Mouse (Mus musculus): Measurements from ENCODE around the gene Pip4k2a. TPM values are rescaled to one million over a fixed set of nuclear protein-coding genes. Genes with fewer than 3 reads are reported as not detected.

The Pip4k2a gene
- polyA plus RNA-seq, 1 experiment = 39.5 TPM

DNA sequence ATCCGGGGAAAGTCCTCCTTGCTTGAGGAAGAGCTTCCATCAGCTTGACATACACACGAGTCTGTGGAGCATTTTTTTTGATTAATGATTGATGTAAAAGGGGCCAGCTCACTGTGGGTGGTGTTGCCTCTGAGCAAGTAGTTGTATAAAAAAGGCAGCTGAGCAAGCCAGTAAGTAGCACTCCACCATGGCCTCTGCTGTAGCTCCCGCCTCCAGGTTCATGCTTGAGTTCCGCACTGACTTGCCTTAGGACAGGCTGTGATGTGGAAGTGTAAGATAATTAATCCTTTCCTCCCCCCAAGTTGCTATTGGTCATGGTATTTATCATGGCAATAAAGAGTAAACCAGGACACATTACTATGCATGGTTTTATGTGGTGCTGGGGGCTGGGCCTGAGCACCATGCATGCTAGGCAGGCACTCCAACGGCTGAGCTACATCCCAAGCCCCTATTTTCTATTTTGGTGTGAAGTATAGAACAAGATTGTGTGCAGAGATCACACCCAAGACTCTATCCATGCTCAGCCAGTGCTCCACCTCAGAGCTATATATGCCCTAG lies 78.0 kb downstream of the Pip4k2a start:
- Histone ChIP-seq H3K4me1 (peaks cover 96% of the 10 kb centered on the region), H3K27me3 (replicated peaks) (no peaks in the 10 kb centered on the region), H3K4me3 (replicated peaks) (no peak overlapping the region), H3K36me3 (replicated peaks; ENCODE audit: low read length) (peaks cover 20% of the 10 kb centered on the region), H3K9me3 (no peaks in the 10 kb centered on the region)
- TF ChIP-seq FLI1 (IDR thresholded peaks at IDR 0.05; ENCODE audit: low read length) (no peak), GATA1 (IDR thresholded peaks at IDR 0.05; ENCODE audit: borderline replicate concordance, low read length) (no peak)

- Histone ChIP-seq H3K4me1 (peaks cover 90% of the 10 kb centered on the region), H3K36me3 (replicated peaks; ENCODE audit: low read length) (peaks cover 18% of the 10 kb centered on the region), H3K27me3 (replicated peaks) (no peaks in the 10 kb centered on the region), H3K4me3 (replicated peaks) (no peak overlapping the region), H3K9me3 (no peaks in the 10 kb centered on the region)
- TF ChIP-seq FLI1 (IDR thresholded peaks at IDR 0.05; ENCODE audit: low read length) = no peak
These were observed 80.1 kb downstream of the Pip4k2a start for GRCm38 (mm10) chr2:18917838-18918237.

GRCm38 (mm10) chr2:18917380-18917750 lies 80.6 kb downstream of the Pip4k2a start:
- H3K4me3 ChIP-seq (replicated peaks) = no peak overlapping the region
- H3K36me3 ChIP-seq (replicated peaks; ENCODE audit: low read length) = peaks cover 17% of the 10 kb centered on the region
- peaks cover 90% of the 10 kb centered on the region for H3K4me1 ChIP-seq
- TF ChIP-seq FLI1 (IDR thresholded peaks at IDR 0.05; ENCODE audit: low read length) (no peak), GATA1 (IDR thresholded peaks at IDR 0.05; ENCODE audit: borderline replicate concordance, low read length) (no peak)
- no peaks in the 10 kb centered on the region for H3K27me3 ChIP-seq (replicated peaks)
- H3K9me3 ChIP-seq = no peaks in the 10 kb centered on the region

DNA sequence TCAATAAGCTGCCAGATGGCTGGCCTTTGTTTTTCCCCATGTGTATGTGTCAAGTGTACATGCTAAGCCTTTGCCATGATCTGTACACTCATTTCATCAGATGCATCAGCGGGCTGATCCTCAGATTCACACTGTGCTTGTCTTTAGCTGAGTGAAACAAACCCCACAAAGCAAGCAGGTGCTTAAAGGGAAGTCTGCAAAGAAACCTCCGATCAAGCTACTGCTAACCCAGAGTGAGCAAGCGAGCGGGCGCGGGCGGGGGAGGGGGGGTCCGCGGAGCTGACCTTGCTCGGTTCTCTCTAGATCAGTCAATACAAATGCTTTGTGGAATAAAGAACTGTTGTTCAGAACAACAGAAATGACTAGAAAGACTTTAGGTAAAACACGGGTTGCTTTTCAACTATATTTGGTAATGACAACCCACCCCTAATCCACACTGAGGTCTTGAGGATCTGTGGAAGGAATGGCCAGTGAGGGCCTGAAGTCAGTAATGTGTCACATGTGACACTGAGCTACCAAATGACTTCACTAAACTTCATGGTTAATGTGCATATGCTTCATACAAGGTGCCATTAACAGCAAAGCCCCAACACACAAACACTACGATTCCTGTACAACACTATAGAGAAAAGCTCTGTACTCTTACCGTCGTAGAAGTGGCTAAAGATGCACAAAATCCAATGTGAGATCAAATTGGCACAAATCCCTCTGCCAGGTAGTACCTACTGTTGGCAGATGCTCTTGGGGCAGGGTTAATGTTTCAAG lies 81.1 kb downstream of the Pip4k2a start:
- TF ChIP-seq FLI1 (IDR thresholded peaks at IDR 0.05; ENCODE audit: low read length) = no peak
- TF ChIP-seq GATA1 (IDR thresholded peaks at IDR 0.05; ENCODE audit: borderline replicate concordance, low read length) = no peak
- H3K27me3 ChIP-seq (replicated peaks) = no peaks in the 10 kb centered on the region
- H3K36me3 ChIP-seq (replicated peaks; ENCODE audit: low read length) = peaks cover 16% of the 10 kb centered on the region
- H3K4me3 ChIP-seq (replicated peaks) = no peak overlapping the region
- no peaks in the 10 kb centered on the region for H3K9me3 ChIP-seq
- peaks cover 90% of the 10 kb centered on the region for H3K4me1 ChIP-seq

- TF ChIP-seq GATA1 (IDR thresholded peaks at IDR 0.05; ENCODE audit: borderline replicate concordance, low read length) = no peak
- no peak for TF ChIP-seq FLI1 (IDR thresholded peaks at IDR 0.05; ENCODE audit: low read length)
- Histone ChIP-seq H3K27me3 (replicated peaks) (no peaks in the 10 kb centered on the region), H3K4me3 (replicated peaks) (peak overlapping the region; percentile 70), H3K4me1 (peaks cover 89% of the 10 kb centered on the region), H3K36me3 (replicated peaks; ENCODE audit: low read length) (peaks cover 18% of the 10 kb centered on the region), H3K9me3 (no peaks in the 10 kb centered on the region)
These were observed 81.9 kb downstream of the Pip4k2a start for GRCm38 (mm10) chr2:18916042-18916407.

DNA sequence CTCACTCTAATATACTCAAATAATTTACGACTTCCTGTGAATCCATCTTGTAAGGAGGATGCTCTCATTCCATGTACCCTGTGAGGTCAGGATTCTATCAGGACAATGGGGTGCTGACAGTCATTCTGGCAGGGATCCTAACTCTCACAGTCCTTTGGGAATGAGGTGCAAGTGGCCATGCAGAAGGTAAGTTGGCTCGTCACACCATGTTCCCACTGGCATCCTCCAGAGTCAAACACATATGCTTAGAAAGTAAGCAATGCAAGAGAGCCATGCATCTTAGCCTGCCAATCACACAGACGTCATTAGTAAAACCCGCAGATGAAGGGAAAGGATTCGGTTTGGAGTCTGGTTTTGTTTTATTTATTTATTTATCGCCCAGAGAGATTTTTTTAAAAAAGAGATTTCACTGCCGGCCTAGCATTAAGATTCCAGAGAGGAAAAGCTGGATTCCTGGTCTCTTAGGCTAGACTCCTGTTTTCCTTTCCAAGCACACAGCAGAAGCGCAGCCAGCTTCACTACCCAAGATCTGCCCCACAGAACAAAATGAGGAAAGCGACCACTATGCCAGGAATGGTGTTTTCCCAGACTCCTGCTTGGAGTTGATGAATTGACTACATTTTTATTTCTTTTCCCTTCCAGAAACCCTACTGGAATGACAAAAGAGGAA lies 82.4 kb downstream of the Pip4k2a start:
- TF ChIP-seq FLI1 (IDR thresholded peaks at IDR 0.05; ENCODE audit: low read length) (no peak), GATA1 (IDR thresholded peaks at IDR 0.05; ENCODE audit: borderline replicate concordance, low read length) (no peak)
- H3K4me3 ChIP-seq (replicated peaks) = no peak overlapping the region
- no peaks in the 10 kb centered on the region for H3K27me3 ChIP-seq (replicated peaks)
- H3K4me1 ChIP-seq = peaks cover 90% of the 10 kb centered on the region
- H3K9me3 ChIP-seq = no peaks in the 10 kb centered on the region
- H3K36me3 ChIP-seq (replicated peaks; ENCODE audit: low read length) = peaks cover 23% of the 10 kb centered on the region

GRCm38 (mm10) chr2:18914750-18915149 lies 83.2 kb downstream of the Pip4k2a start:
- no peak for TF ChIP-seq GATA1 (IDR thresholded peaks at IDR 0.05; ENCODE audit: borderline replicate concordance, low read length)
- TF ChIP-seq FLI1 (IDR thresholded peaks at IDR 0.05; ENCODE audit: low read length) = no peak
- no peaks in the 10 kb centered on the region for H3K27me3 ChIP-seq (replicated peaks)
- peaks cover 25% of the 10 kb centered on the region for H3K36me3 ChIP-seq (replicated peaks; ENCODE audit: low read length)
- H3K4me1 ChIP-seq = peaks cover 90% of the 10 kb centered on the region
- H3K9me3 ChIP-seq = no peaks in the 10 kb centered on the region
- H3K4me3 ChIP-seq (replicated peaks) = no peak overlapping the region

DNA sequence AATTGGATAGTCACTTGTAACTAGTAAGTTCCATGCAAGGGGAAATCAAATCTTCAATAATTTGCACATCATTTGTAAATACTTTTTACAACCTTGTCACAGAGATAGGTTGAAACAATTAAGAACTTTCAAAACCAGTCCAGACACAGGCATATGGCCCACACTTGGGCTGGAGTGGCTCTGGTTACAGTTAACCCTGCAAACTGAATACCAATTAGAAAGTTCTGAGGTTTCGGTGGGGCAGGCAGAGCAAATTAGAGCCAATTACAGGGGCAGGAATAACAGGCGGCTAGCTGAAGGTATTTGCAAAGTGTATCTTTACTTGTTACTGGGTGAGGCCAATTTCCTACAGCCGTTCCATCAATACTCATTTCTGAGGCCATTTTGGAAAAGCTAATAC lies 84.3 kb downstream of the Pip4k2a start:
- Histone ChIP-seq H3K27me3 (replicated peaks) (no peaks in the 10 kb centered on the region), H3K9me3 (no peaks in the 10 kb centered on the region), H3K4me3 (replicated peaks) (no peak overlapping the region), H3K4me1 (peaks cover 87% of the 10 kb centered on the region), H3K36me3 (replicated peaks; ENCODE audit: low read length) (peaks cover 31% of the 10 kb centered on the region)
- TF ChIP-seq GATA1 (IDR thresholded peaks at IDR 0.05; ENCODE audit: borderline replicate concordance, low read length) = no peak
- no peak for TF ChIP-seq FLI1 (IDR thresholded peaks at IDR 0.05; ENCODE audit: low read length)

DNA sequence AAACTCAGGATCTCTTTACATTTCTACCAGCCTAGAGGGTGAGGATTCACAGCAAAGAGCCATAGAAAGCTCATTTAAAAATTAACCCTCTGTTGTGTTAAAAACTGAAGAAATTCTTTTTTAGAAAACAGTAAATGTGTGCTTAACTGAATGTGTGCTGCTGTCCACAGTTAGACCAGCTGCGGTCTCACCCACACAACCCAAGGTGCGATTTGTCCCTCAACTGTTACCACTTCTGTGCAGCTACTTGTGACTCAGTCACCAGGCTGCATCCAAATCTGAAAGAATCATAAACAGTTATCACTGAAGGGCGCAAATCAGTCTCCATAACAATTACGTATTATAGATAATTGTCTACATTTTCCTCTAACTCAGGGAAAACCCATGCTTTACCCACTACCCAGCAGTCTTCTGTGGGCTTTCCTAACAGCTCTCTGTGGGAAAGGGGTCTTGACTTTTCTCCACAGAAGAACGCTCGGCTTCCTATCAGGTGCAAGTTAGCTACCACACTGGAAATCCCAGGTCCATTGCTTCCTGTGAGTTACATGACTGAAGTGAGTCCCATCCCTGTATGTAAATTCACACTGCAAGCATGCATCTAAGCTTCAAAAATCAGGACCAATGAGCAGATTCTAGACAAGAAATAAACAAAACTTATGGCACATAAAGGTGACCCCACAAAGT lies 86.5 kb downstream of the Pip4k2a start:
- no peaks in the 10 kb centered on the region for H3K9me3 ChIP-seq
- peaks cover 67% of the 10 kb centered on the region for H3K4me1 ChIP-seq
- no peak overlapping the region for H3K4me3 ChIP-seq (replicated peaks)
- peaks cover 50% of the 10 kb centered on the region for H3K36me3 ChIP-seq (replicated peaks; ENCODE audit: low read length)
- H3K27me3 ChIP-seq (replicated peaks) = no peaks in the 10 kb centered on the region
- no peak for TF ChIP-seq FLI1 (IDR thresholded peaks at IDR 0.05; ENCODE audit: low read length)
- TF ChIP-seq GATA1 (IDR thresholded peaks at IDR 0.05; ENCODE audit: borderline replicate concordance, low read length) = no peak

DNA sequence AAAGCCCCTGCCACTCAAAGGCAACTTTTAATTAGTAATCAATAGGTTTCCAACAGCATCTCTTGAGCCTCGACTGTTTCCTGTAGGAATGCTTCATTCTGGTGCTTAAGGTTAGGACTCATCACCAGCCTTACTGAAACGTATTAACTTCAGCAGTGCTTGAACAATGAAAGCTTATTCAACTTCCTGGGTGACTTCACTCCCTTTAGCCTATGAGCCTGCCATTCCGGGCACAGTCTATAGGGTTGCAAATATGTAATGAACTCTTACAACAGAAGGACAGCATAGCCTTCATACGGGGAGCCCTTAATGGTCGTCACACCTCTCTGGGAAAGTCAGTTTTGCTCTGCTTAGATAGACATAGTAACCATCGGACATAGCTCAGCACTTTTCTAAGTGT lies 87.7 kb downstream of the Pip4k2a start:
- H3K27me3 ChIP-seq (replicated peaks) = no peaks in the 10 kb centered on the region
- H3K36me3 ChIP-seq (replicated peaks; ENCODE audit: low read length) = peaks cover 61% of the 10 kb centered on the region
- no peaks in the 10 kb centered on the region for H3K9me3 ChIP-seq
- no peak overlapping the region for H3K4me3 ChIP-seq (replicated peaks)
- H3K4me1 ChIP-seq = peaks cover 60% of the 10 kb centered on the region
- TF ChIP-seq FLI1 (IDR thresholded peaks at IDR 0.05; ENCODE audit: low read length) = no peak
- no peak for TF ChIP-seq GATA1 (IDR thresholded peaks at IDR 0.05; ENCODE audit: borderline replicate concordance, low read length)

Measured in megakaryocyte, embryonic 14.5 days (primary cell).